Mouse (Mus musculus): ENCODE results near the gene Dip2c. TPM values are rescaled to one million over a fixed set of nuclear protein-coding genes. Genes with fewer than 3 reads are reported as not detected.

Gene Dip2c
- polyA plus RNA-seq (2017; shearing (Covaris generic)): 0.12 TPM

DNA sequence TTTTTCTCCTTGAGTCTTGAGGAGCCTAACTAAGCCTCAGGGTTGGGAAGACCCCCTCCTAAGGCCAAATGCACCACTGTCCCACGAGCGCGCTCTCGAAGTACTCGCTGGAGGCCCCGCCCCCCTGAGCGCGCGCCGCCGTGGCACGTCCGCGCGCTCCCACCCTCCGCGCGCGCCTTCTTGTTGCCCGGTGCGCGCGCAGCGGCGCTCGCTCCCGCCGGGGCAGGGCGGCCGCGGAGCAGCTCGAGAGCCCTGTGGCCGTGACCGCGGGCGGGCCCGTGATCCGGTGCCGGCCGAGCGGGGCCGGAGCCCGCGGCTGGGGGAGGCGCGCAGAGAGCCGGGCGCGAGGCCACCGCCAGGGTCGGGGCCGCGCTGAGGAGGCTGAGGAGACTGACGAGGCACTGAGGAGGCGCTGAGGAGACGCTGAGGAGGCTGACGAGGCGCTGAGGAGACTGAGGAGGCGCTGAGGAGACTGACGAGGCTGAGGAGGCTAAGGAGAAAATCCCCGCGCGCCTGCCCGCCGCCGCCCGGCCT is at the start of gene Dip2c:
Gene Dip2c (plus strand): TSS at position 207 of the 534 bp plus-strand sequence.

Other genes with a start within 250 kb of the Dip2c start
- gene Larp4b, start 182.6 kb upstream of the Dip2c start, polyA plus RNA-seq (2017; shearing (Covaris generic)): 64.0 TPM